Mouse (Mus musculus): Measurements from ENCODE around the gene Cd164l2. TPM values are rescaled to one million over a fixed set of nuclear protein-coding genes. Genes with fewer than 3 reads are reported as not detected.

Cd164l2 gene
- polyA plus RNA-seq, 1 experiment: 10.9 TPM

DNA sequence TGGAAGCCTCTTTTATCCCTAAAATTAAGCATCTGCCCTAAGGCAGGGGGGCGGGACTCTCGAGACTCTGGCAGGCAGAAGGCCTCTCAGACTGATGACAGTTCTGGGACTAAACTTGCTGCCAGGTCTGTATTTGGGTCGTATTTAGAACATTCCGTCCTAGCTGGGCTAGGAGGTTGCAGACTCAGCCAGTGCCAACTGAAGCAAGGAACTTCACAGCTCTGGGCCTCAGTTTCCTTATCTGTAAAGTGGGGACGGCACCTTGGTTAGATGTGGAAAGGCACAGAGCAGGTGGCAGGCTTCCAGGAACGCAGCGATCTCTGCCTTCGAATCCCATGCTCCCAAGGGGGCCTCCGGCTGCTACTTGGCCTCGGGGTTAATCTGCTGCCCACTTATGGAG lies 14.1 kb downstream of the Cd164l2 start:
- Histone ChIP-seq H3K4me3 (replicated peaks; ENCODE audit: insufficient read depth, low read depth, low read length) (no peak overlapping the region), H3K4me1 (ENCODE audit: control insufficient read depth, insufficient read depth, low read length) (no peaks in the 10 kb centered on the region; the same call in 1 of the 2 replicates), H3K27ac (ENCODE audit: insufficient read depth, low read length) (no peak overlapping the region), H3K27me3 (ENCODE audit: control insufficient read depth, insufficient read depth, low read length) (no peaks in the 10 kb centered on the region)
- no peak for TF ChIP-seq CTCF (IDR thresholded peaks at IDR 0.05; ENCODE audit: borderline replicate concordance, insufficient read depth, low read depth, low read length)
- 37% methylated on average over 10 of the region's 10 CpGs for WGBS
- DNase-seq: no peak

DNA sequence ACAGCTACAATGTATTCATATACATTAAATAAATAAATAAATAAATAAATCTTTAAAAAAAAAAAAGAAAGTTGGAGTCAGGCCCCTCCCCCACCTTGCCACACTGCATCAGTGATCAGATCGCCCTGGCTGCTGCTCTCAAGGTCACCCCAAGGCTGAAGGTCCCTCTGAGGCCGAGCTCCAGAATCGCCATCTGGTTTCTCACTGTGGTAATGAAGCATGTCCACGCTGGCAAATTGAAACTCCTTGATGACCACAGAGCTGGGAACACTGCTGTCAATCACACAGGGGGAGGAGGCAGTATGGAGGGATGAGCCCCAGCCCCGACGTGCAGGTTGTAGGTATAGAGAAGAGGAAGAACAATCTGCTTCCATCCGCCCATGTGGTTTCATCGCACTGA lies 15.7 kb downstream of the Cd164l2 start:
- 22% methylated on average over 8 of the region's 8 CpGs for WGBS
- DNase-seq: no peak
- H3K4me3 ChIP-seq (replicated peaks; ENCODE audit: insufficient read depth, low read depth, low read length): no peak overlapping the region
- TF ChIP-seq POLR2A (IDR thresholded peaks at IDR 0.05; ENCODE audit: borderline replicate concordance, insufficient read depth, low read length) (no peak), CTCF (IDR thresholded peaks at IDR 0.05; ENCODE audit: borderline replicate concordance, insufficient read depth, low read depth, low read length) (no peak)
- H3K27me3 ChIP-seq (ENCODE audit: control insufficient read depth, insufficient read depth, low read length): no peaks in the 10 kb centered on the region
- H3K27ac ChIP-seq (ENCODE audit: insufficient read depth, low read length): no peak overlapping the region
- H3K4me1 ChIP-seq (ENCODE audit: control insufficient read depth, insufficient read depth, low read length): no peaks in the 10 kb centered on the region; the same call in 1 of the 2 replicates

DNA sequence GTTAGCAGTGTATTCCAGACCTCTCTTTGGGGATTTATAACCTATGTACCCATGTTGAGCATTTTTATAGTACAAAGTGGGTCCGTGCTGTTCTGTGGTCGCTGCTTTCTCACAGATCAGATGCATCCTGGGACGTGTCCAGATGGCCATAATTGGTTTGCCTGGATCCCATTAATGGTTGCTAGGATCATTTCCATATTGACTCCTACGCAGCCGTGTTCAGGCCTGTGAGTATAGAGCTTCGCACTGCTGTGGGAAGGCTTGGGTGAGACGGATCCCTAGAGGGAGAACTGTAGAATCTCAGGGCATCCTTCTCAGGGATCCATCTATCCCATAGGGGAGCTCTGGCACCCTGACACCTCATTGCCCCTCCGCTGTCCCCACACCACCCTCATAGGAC lies 17.7 kb downstream of the Cd164l2 start:
- TF ChIP-seq CTCF (IDR thresholded peaks at IDR 0.05; ENCODE audit: borderline replicate concordance, insufficient read depth, low read depth, low read length) (no peak), POLR2A (IDR thresholded peaks at IDR 0.05; ENCODE audit: borderline replicate concordance, insufficient read depth, low read length) (no peak)
- 61% methylated on average over 8 of the region's 8 CpGs for WGBS
- Histone ChIP-seq H3K4me1 (ENCODE audit: control insufficient read depth, insufficient read depth, low read length) (no peaks in the 10 kb centered on the region; the same call in 1 of the 2 replicates), H3K4me3 (replicated peaks; ENCODE audit: insufficient read depth, low read depth, low read length) (no peak overlapping the region), H3K27ac (ENCODE audit: insufficient read depth, low read length) (no peak overlapping the region), H3K27me3 (ENCODE audit: control insufficient read depth, insufficient read depth, low read length) (no peaks in the 10 kb centered on the region)
- no peak for DNase-seq

DNA sequence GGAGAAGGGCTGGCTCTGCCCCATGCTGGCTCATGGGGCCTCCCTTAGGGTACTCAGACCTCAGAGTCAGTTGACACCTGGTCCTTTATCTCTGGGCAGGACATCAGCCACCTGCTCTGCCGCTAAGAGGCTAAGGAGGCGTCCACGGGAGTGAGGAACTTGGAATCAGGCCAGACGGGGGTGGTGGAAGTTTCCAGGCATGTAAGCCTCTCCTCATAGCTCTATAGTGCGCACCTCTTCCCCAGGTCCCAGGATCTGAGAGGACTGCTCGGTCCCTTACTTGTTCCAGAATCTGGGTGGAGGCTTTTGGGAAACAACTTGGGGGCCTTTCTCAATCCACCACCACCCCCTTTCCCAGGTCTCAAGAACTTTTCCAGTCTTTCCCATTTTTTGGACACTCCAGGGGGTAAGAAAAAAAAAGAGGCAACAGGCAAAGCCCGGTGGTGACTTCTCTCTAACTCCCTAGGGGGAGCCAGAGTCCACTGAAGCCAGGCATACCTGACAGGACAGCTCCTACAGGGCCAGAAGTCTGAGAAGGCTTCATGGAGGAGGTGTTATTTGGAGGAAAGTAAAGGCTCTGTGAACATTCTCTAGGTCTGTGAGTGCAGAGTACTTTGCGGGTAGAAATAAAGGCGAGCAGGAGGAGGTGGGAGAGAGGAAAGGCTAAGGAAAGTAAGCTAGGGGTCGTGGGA lies 21.5 kb downstream of the Cd164l2 start:
- Histone ChIP-seq H3K27ac (ENCODE audit: insufficient read depth, low read length) (no peak overlapping the region), H3K4me3 (replicated peaks; ENCODE audit: insufficient read depth, low read depth, low read length) (no peak overlapping the region), H3K4me1 (ENCODE audit: control insufficient read depth, insufficient read depth, low read length) (no peaks in the 10 kb centered on the region), H3K27me3 (ENCODE audit: control insufficient read depth, insufficient read depth, low read length) (no peaks in the 10 kb centered on the region)
- WGBS: 36% methylated on average over 10 of the region's 10 CpGs
- TF ChIP-seq CTCF (IDR thresholded peaks at IDR 0.05; ENCODE audit: borderline replicate concordance, insufficient read depth, low read depth, low read length): peak; percentile 51
- TF ChIP-seq POLR2A (IDR thresholded peaks at IDR 0.05; ENCODE audit: borderline replicate concordance, insufficient read depth, low read length): no peak
- DNase-seq: peak in 1 of 2 experiments; percentile 40

DNA sequence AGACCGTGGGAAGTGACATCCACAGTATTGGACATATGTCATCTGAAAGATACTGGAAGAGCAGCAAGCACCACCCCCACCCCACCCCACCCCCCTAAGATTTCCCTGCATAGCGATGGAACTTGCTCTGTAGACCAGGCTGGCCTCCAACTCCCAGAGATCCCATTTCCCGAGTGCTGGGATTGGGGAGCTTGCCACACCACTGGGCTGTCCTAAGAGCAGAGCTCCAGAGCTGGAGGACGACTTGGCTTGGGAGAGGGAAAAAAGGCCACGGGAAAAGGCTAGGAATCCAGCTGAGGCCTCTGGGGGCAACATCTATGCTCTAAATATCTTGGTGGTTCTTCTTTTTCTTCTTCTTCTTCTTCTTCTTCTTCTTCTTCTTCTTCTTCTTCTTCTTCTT lies 22.8 kb downstream of the Cd164l2 start:
- DNase-seq: no peak
- Histone ChIP-seq H3K27ac (ENCODE audit: insufficient read depth, low read length) (no peak overlapping the region), H3K4me3 (replicated peaks; ENCODE audit: insufficient read depth, low read depth, low read length) (no peak overlapping the region), H3K27me3 (ENCODE audit: control insufficient read depth, insufficient read depth, low read length) (no peaks in the 10 kb centered on the region), H3K4me1 (ENCODE audit: control insufficient read depth, insufficient read depth, low read length) (no peaks in the 10 kb centered on the region)
- TF ChIP-seq CTCF (IDR thresholded peaks at IDR 0.05; ENCODE audit: borderline replicate concordance, insufficient read depth, low read depth, low read length): no peak
- no peak for TF ChIP-seq POLR2A (IDR thresholded peaks at IDR 0.05; ENCODE audit: borderline replicate concordance, insufficient read depth, low read length)
- 62% methylated on average over 5 of the region's 5 CpGs for WGBS

DNA sequence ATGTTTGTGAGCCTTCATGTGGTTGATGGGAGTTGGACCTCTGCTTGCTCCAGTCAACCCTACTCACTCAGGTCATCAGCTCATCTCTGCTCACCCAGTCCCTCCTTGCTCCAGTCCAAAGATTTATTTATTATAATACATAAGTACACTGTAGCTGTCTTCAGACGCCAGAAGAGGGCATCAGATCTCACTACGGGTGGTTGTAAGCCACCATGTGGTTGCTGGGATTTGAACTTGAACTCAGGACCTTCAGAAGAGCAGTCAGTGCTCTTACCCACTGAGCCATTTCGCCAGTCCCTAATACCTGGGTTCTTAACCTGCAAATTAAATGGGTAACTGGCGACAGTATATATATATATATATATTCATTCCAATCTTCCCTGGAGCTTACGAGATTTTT lies 23.5 kb downstream of the Cd164l2 start:
- H3K4me1 ChIP-seq (ENCODE audit: control insufficient read depth, insufficient read depth, low read length): no peaks in the 10 kb centered on the region
- TF ChIP-seq CTCF (IDR thresholded peaks at IDR 0.05; ENCODE audit: borderline replicate concordance, insufficient read depth, low read depth, low read length) (no peak), POLR2A (IDR thresholded peaks at IDR 0.05; ENCODE audit: borderline replicate concordance, insufficient read depth, low read length) (no peak)
- WGBS: 85% methylated on average over 5 of the region's 5 CpGs
- H3K4me3 ChIP-seq (replicated peaks; ENCODE audit: insufficient read depth, low read depth, low read length): no peak overlapping the region
- H3K27me3 ChIP-seq (ENCODE audit: control insufficient read depth, insufficient read depth, low read length): no peaks in the 10 kb centered on the region
- DNase-seq: no peak
- H3K27ac ChIP-seq (ENCODE audit: insufficient read depth, low read length): no peak overlapping the region

GRCm38 (mm10) chr4:133237911-133238310 lies 26.0 kb downstream of the Cd164l2 start:
- Histone ChIP-seq H3K4me3 (replicated peaks; ENCODE audit: insufficient read depth, low read depth, low read length) (no peak overlapping the region), H3K4me1 (ENCODE audit: control insufficient read depth, insufficient read depth, low read length) (no peaks in the 10 kb centered on the region; the same call in 1 of the 2 replicates)
- WGBS: 81% methylated on average over 4 of the region's 4 CpGs

GRCm38 (mm10) chr4:133240490-133240921 lies 28.6 kb downstream of the Cd164l2 start, which contains the start of gene Map3k6:
TSS of gene Map3k6 (plus strand) at chr4:133240818.
- Histone ChIP-seq H3K27me3 (ENCODE audit: control insufficient read depth, insufficient read depth, low read length) (no peaks in the 10 kb centered on the region), H3K27ac (ENCODE audit: insufficient read depth, low read length) (peak within 1 kb of the TSS; percentile 2; the same call in 1 of the 2 replicates), H3K4me3 (replicated peaks; ENCODE audit: insufficient read depth, low read depth, low read length) (peak within 1 kb of the TSS; percentile 81), H3K4me1 (ENCODE audit: control insufficient read depth, insufficient read depth, low read length) (no peaks in the 10 kb centered on the region; the same call in 1 of the 2 replicates)
- 42% methylated on average over 16 of the region's 16 CpGs for WGBS
- TF ChIP-seq CTCF (IDR thresholded peaks at IDR 0.05; ENCODE audit: borderline replicate concordance, insufficient read depth, low read depth, low read length): no peak
- TF ChIP-seq POLR2A (IDR thresholded peaks at IDR 0.05; ENCODE audit: borderline replicate concordance, insufficient read depth, low read length): no peak
- DNase-seq: peak in 1 of 2 experiments; percentile 27

More at GRCm38 (mm10) chr4:133237911-133238310, 26.0 kb downstream of the Cd164l2 start:
- H3K27ac ChIP-seq (ENCODE audit: insufficient read depth, low read length): no peak overlapping the region
- TF ChIP-seq CTCF (IDR thresholded peaks at IDR 0.05; ENCODE audit: borderline replicate concordance, insufficient read depth, low read depth, low read length) (no peak), POLR2A (IDR thresholded peaks at IDR 0.05; ENCODE audit: borderline replicate concordance, insufficient read depth, low read length) (no peak)
- no peak for DNase-seq
- no peaks in the 10 kb centered on the region for H3K27me3 ChIP-seq (ENCODE audit: control insufficient read depth, insufficient read depth, low read length)

All from cerebellum, adult 2 months (tissue).